Mouse (Mus musculus) bone marrow macrophage, adult 2 months (primary cell): Measurements from ENCODE around the gene Psip1. TPM values are rescaled to one million over a fixed set of nuclear protein-coding genes. Genes with fewer than 3 reads are reported as not detected.
A peak's percentile ranks its signal among the peaks of the same experiment; 100 is the strongest.
"Not testable (repeated sequence)": the region's sequence is repeated elsewhere in the genome, so short reads cannot be mapped to it uniquely, and the experiment has no call there.

Experiments
- H3K27ac ChIP-seq: 2 replicates; pipeline ENCODE4 v1.5.1; 2012; ENCODE audit warnings: low read depth, low read length; ENCODE audit not compliant: insufficient read depth
- H3K4me1 ChIP-seq: 2 replicates; pipeline ENCODE4 v1.6.1; 2012; ENCODE audit warnings: low read length; ENCODE audit not compliant: control insufficient read depth, insufficient read depth
- H3K4me3 ChIP-seq: 2 replicates; pipeline ENCODE4 v1.5.1; 2012; ENCODE audit warnings: mild to moderate bottlenecking, low read length, moderate library complexity; ENCODE audit not compliant: insufficient read depth
- CTCF ChIP-seq: IDR thresholded peaks from 2 replicates; pipeline ENCODE4 v1.5.1; 2012; ENCODE audit warnings: low read depth, mild to moderate bottlenecking, low read length, moderate library complexity
- POLR2A ChIP-seq: IDR thresholded peaks from 2 replicates; pipeline ENCODE4 v1.6.1; 2012; ENCODE audit warnings: mild to moderate bottlenecking, low read depth, low read length, borderline replicate concordance
- polyA plus RNA-seq: library from polyadenylated mRNA; stranded (reverse); fragments of >200 nt; gene quantifications from 2 replicates; pipeline ENCODE4 v1.2.4, GENCODE M21; 2012; ENCODE audit not compliant: missing spikeins, insufficient read depth, insufficient read length

Psip1 gene
- 39.0 and 51.5 TPM in 2 replicates for polyA plus RNA-seq

DNA sequence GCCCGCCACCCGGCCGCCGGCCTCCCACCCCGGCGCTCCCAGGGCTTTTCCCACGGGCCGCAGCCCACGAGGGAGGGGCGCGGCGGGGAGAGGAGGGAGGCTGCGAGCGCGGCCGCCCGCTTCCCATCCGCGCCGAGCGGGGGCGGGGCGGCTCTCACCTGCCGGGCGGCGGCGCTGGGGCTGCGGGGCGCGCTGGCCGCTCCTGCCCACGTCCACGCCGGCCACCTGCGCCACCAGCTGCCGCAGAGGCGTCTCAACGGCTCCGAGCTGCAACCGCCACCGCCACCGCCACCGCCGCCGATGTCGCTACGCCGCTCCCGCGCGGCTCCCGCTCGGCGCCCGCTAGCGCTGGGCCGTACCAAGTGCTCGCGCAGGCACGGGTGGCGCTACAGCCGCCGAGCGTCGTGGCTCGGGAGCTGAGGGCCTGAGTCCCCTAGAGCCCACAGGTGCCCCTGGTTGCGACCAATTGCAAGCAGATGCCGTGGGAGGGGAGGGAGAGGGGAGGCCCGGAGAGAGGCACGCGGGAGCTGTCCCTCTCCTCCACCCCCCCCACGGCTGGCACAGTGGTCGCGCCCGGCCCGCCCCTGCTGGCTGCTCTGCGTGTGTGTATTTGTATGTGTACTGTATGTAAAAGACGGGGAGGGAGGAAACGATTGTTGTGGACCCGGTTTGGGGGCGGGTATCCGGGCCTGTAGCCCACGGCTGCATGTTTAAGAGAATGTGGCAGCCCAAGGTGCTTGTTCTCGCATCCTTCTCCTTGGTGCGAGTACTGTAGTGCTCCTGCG is at the start of gene Psip1:
Gene Psip1, minus strand, starts transcription at position 343 of the 785 bp plus-strand sequence.
- H3K27ac ChIP-seq, result peak within 1 kb of the TSS; percentile 81
- peaks cover 4% of the 10 kb centered on the region for H3K4me1 ChIP-seq
- TF ChIP-seq POLR2A (no peak), CTCF (no peak)
- peak within 1 kb of the TSS; percentile 69 for H3K4me3 ChIP-seq

GRCm38 (mm10) chr4:83534024-83534423 is 47.8 kb upstream of the Psip1 start:
- Histone ChIP-seq H3K27ac (no peak overlapping the region), H3K4me3 (no peak overlapping the region), H3K4me1 (no peaks in the 10 kb centered on the region)
- no peak for TF ChIP-seq CTCF
- no peak for TF ChIP-seq POLR2A

- TF ChIP-seq POLR2A (no peak), CTCF (peak; percentile 45; the same call in 1 of the 2 replicates)
- Histone ChIP-seq H3K27ac (no peak overlapping the region), H3K4me1 (no peaks in the 10 kb centered on the region), H3K4me3 (no peak overlapping the region)
Observed at GRCm38 (mm10) chr4:83533168-83533911, 47.1 kb upstream of the Psip1 start.

DNA sequence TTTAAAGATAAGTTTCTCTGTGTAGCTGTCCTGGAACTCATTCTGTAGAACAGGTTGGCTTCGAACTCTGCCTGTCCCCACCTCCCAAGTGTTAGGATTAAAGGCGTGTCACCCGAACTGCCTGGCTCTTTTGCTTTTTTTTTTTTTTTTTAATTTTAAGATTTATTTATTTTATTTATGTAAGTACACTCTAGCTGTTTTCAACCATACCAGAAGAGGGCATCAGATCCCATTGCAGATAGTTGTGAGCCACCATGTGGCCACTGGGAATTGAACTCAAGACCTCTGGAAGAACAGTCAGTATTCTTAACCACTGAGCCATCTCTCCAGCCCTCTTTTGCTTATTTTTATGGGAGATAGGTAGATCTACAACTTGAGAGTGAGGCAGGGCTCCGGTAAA is 43.8 kb upstream of the Psip1 start:
- not testable (repeated sequence) for H3K4me3 ChIP-seq, H3K27ac ChIP-seq, H3K4me1 ChIP-seq

DNA sequence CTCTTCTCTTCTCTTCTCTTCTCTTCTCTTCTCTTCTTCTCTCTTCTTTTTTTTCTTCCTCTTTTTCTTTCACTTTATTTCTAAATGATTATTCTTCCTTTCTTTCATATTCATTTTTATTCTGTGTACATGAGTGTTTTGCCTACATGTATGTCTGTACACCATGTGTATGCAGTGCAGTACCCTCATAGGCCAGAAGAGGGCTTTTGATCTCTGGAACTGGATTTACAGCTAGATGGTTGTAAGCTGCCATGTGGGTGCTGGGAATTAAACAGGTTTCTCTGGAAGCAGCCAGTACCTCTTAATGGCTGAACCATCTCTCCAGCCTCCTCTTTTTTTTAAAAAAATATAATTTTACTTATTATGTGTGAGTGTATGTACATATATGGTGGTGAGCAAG is 41.7 kb upstream of the Psip1 start:
- TF ChIP-seq POLR2A, result no peak
- no peak for TF ChIP-seq CTCF
- no peak overlapping the region for H3K4me3 ChIP-seq
- peaks cover 7% of the 10 kb centered on the region for H3K4me1 ChIP-seq
- no peak overlapping the region for H3K27ac ChIP-seq

- Histone ChIP-seq H3K4me1 (peaks cover 7% of the 10 kb centered on the region), H3K27ac (no peak overlapping the region), H3K4me3 (no peak overlapping the region)
- no peak for TF ChIP-seq CTCF
- no peak for TF ChIP-seq POLR2A
Observed at GRCm38 (mm10) chr4:83526988-83527334, 40.7 kb upstream of the Psip1 start.

DNA sequence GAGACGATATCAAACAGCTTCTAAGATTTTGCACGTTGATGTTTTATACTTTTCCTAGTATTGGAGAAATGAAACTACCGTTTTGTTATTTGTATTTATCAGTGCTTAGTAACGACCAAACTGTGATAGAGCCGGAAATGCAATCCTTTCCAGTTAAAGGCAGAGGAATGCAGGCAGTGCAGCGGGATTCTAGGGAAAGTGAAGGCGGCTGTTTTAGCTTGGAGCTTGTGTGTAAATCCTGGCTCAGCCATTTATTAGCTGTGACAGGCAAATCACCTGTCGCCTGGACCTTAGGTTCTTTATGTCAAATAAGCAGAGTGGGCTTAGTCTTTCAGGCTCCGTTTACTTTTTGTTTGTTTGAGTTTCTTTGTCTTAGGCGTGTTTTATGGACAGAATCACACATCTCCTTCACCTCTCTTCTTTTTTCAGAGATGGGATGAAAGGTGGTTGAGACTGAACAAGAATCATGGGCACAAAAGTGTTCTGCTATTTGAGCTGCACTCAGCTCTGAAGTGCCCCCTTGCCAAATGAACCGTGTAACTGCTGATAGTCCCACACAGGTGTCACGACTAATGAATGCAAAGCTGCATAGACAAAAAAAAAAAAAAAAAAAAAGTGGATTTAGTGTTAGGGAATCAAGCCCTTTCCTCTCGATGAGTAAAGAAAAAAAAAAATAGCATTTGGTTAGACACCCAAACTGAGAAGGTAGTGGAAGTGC is 40.2 kb upstream of the Psip1 start:
- Histone ChIP-seq H3K27ac (no peak overlapping the region), H3K4me1 (peaks cover 7% of the 10 kb centered on the region), H3K4me3 (no peak overlapping the region; the same call in 1 of the 2 replicates)
- no peak for TF ChIP-seq POLR2A
- TF ChIP-seq CTCF, result no peak

- no peak for TF ChIP-seq POLR2A
- TF ChIP-seq CTCF, result no peak
- Histone ChIP-seq H3K4me3 (peak overlapping the region; percentile 87), H3K4me1 (peaks cover 7% of the 10 kb centered on the region), H3K27ac (peak overlapping the region; percentile 56)
Observed at GRCm38 (mm10) chr4:83525690-83526055, 39.4 kb upstream of the Psip1 start.

- Histone ChIP-seq H3K27ac (peak within 1 kb of the TSS; percentile 56), H3K4me1 (peaks cover 7% of the 10 kb centered on the region), H3K4me3 (peak within 1 kb of the TSS; percentile 87)
- TF ChIP-seq POLR2A, result no peak; the same call in 1 of the 2 replicates
- no peak for TF ChIP-seq CTCF
Observed at GRCm38 (mm10) chr4:83524843-83525689, 38.8 kb upstream of the Psip1 start, which contains the start of gene Ccdc171. Gene Ccdc171 (plus strand): TSS chr4:83525545.
